Mouse (Mus musculus): ENCODE data around the gene Npat.

Npat gene

GRCm38 (mm10) chr9:53609968-53610781 is 73.3 kb downstream of the Npat start, which contains the start of gene Acat1:
TSS of gene Acat1 (minus strand) at chr9:53610382.
- DNase-seq (ENCODE audit: low spot score), result peak; percentile 88

- DNase-seq (ENCODE audit: low spot score), result no peak
These were observed 77.4 kb downstream of the Npat start for GRCm38 (mm10) chr9:53614286-53614685.

DNA sequence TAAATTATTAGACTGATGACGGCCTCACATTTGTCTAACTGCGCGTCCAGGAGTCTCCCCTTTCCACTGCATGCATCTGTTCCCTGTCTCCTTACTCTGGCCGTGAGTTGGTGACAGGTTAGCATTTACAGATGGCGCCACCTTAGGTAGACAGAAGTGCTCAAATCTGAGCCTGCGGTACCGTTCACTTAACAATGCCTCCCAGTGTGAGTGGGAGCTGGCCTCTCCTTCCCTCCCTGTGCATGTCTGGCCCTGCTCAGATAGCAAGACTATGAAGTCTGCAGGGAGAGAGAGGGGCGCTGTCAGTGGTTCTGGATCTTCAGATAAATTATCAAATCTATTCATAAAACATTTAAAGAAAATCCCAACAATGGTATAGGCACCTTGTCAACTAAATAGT is 78.4 kb downstream of the Npat start:
- no peak for DNase-seq (ENCODE audit: low spot score)

All from T-cell, adult 2 months (primary cell).